Mouse (Mus musculus) T-helper 1 cell (primary cell): ENCODE measurements around the gene Mvd.

Experiments used
- in situ Hi-C: fragments of 300-600 bp; cut with MboI, MseI; formaldehyde crosslinking; loops from one replicate; pipeline ENCODE4 v1.15.1; 2025; ENCODE audit warnings: high pct_unique_total_duplicates

Mvd gene

GRCm38 (mm10) chr8:122443262-122444006, at the start of gene Mvd:
Gene Mvd (minus strand): TSS chr8:122443422.
- in situ Hi-C loops, result loop anchor here (25.0 kb wide), 1 partner anchor 1119 kb away; no protein-coding TSS in a partner anchor

- in situ Hi-C loops, result no loop called here
Measured at GRCm38 (mm10) chr8:122488387-122488786, 45.2 kb upstream of the Mvd start.

- in situ Hi-C loops, result no loop called here
Measured at GRCm38 (mm10) chr8:122484831-122485230, 41.6 kb upstream of the Mvd start.

- in situ Hi-C loops, result no loop called here
Measured at GRCm38 (mm10) chr8:122483877-122484276, 40.7 kb upstream of the Mvd start.

GRCm38 (mm10) chr8:122482448-122482847, 39.2 kb upstream of the Mvd start:
- in situ Hi-C loops, result no loop called here

- in situ Hi-C loops, result no loop called here
Measured at GRCm38 (mm10) chr8:122475580-122476320, 32.5 kb upstream of the Mvd start, which contains the start of the genes Rnf166 and Ctu2. Gene Rnf166 (minus strand): TSS chr8:122476064. Gene Ctu2 (plus strand): TSS chr8:122476143.

GRCm38 (mm10) chr8:122474951-122475560, 31.8 kb upstream of the Mvd start:
- in situ Hi-C loops, result loop anchor here (5.0 kb wide), 1 partner anchor 43 kb away; the partner anchor contains the start of gene Cyba

- in situ Hi-C loops, result loop anchor here (5.0 kb wide), 1 partner anchor 42 kb away; the partner anchor contains the start of gene Cyba
Measured at GRCm38 (mm10) chr8:122473911-122474421, 30.7 kb upstream of the Mvd start.

- in situ Hi-C loops, result loop anchor here (5.0 kb wide), 1 partner anchor 38 kb away; the partner anchor contains the start of gene Cyba
Measured at GRCm38 (mm10) chr8:122470691-122471090, 27.5 kb upstream of the Mvd start.

- in situ Hi-C loops, result loop anchor here (5.0 kb wide), 1 partner anchor 38 kb away; the partner anchor contains the start of gene Cyba
Measured at GRCm38 (mm10) chr8:122469965-122470364, 26.7 kb upstream of the Mvd start.

- in situ Hi-C loops, result no loop called here
Measured at GRCm38 (mm10) chr8:122469407-122469806, 26.2 kb upstream of the Mvd start.

GRCm38 (mm10) chr8:122467816-122468215, 24.6 kb upstream of the Mvd start:
- in situ Hi-C loops, result no loop called here

- in situ Hi-C loops, result no loop called here
Measured at GRCm38 (mm10) chr8:122464985-122465384, 21.8 kb upstream of the Mvd start.

GRCm38 (mm10) chr8:122463651-122464640, 20.7 kb upstream of the Mvd start:
- in situ Hi-C loops, result no loop called here

- in situ Hi-C loops, result no loop called here
Measured at GRCm38 (mm10) chr8:122462510-122462909, 19.3 kb upstream of the Mvd start.

- in situ Hi-C loops, result no loop called here
Measured at GRCm38 (mm10) chr8:122461473-122462148, 18.4 kb upstream of the Mvd start.

- in situ Hi-C loops, result no loop called here
Measured at GRCm38 (mm10) chr8:122460524-122461472, 17.6 kb upstream of the Mvd start, which contains the start of gene Snai3. Gene Snai3 (minus strand): TSS chr8:122460733.

- in situ Hi-C loops, result no loop called here
Measured at GRCm38 (mm10) chr8:122459990-122460389, 16.8 kb upstream of the Mvd start.
